Mouse (Mus musculus) spleen, postnatal 4 days (tissue): ENCODE data around the gene Plod3.

Source experiments
- DNase-seq, 2 experiments: peaks; one replicate each; pipeline ENCODE4 v3.0.0; 2022; ENCODE audit warnings: low spot score in 2 of 2

Gene Plod3

GRCm38 (mm10) chr5:137015913-137016312, 29.1 kb downstream of the Plod3 start:
- no peak for DNase-seq

- no peak for DNase-seq
Observed at GRCm38 (mm10) chr5:137024318-137024717, 37.5 kb downstream of the Plod3 start.

GRCm38 (mm10) chr5:137025132-137025531, 38.3 kb downstream of the Plod3 start:
- peak; percentile 77 to 94 for DNase-seq

GRCm38 (mm10) chr5:137026092-137026491, 39.3 kb downstream of the Plod3 start, which contains the start of gene Vgf:
Gene Vgf (plus strand): TSS chr5:137026392.
- DNase-seq = no peak

GRCm38 (mm10) chr5:137028561-137029272, 41.9 kb downstream of the Plod3 start:
- DNase-seq = no peak

GRCm38 (mm10) chr5:137029273-137029585, 42.4 kb downstream of the Plod3 start:
- DNase-seq = no peak

GRCm38 (mm10) chr5:137029643-137030415, 43.0 kb downstream of the Plod3 start:
- peak; percentile 94 to 98 for DNase-seq

- DNase-seq = no peak
Observed at GRCm38 (mm10) chr5:137030416-137030810, 43.6 kb downstream of the Plod3 start.

- no peak for DNase-seq
Observed at GRCm38 (mm10) chr5:137031076-137032032, 44.5 kb downstream of the Plod3 start.

GRCm38 (mm10) chr5:137032033-137032421, 45.2 kb downstream of the Plod3 start:
- DNase-seq = peak in 1 of 2 experiments; percentile 71

GRCm38 (mm10) chr5:137032641-137033074, 45.8 kb downstream of the Plod3 start:
- DNase-seq = peak; percentile 89 to 94

- DNase-seq = no peak
Observed at GRCm38 (mm10) chr5:137036211-137036610, 49.4 kb downstream of the Plod3 start.

GRCm38 (mm10) chr5:137039453-137039852, 52.6 kb downstream of the Plod3 start:
- DNase-seq = no peak

GRCm38 (mm10) chr5:137041442-137041841, 54.6 kb downstream of the Plod3 start:
- DNase-seq = no peak

GRCm38 (mm10) chr5:137043997-137044396, 57.2 kb downstream of the Plod3 start:
- DNase-seq = no peak

GRCm38 (mm10) chr5:137045402-137046323, 58.8 kb downstream of the Plod3 start, which contains the start of gene Ap1s1:
Gene Ap1s1 (minus strand): TSS chr5:137046135.
- DNase-seq = peak; percentile 91 to 95
